Mouse (Mus musculus) ovary, postnatal 36 days (tissue): ENCODE measurements around the gene B2m.

Experiments
- DNase-seq: peaks from one replicate; pipeline ENCODE4 v3.0.0; 2022; ENCODE audit warnings: low spot score, mixed read lengths

The B2m gene

DNA sequence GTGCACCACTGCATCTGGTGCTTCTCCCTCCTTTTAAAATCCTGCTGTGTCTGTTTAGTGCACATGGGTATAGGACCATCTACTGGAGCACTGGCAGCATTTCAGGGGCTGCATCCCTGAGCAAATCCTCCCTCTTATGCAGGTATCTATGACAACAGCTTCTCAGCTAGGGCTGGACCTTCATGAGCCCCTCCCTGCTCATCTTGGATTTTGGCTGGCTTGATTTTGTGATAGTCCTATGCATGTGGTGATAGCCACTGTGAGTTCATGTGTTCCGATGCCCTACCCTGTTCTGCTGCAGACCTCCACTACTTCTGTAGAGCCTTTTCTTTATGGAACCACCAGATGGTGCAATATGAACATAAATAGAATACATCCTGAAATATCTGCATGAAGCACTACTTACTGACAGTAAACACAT is 47.0 kb downstream of the B2m start:
- DNase-seq: no peak

DNA sequence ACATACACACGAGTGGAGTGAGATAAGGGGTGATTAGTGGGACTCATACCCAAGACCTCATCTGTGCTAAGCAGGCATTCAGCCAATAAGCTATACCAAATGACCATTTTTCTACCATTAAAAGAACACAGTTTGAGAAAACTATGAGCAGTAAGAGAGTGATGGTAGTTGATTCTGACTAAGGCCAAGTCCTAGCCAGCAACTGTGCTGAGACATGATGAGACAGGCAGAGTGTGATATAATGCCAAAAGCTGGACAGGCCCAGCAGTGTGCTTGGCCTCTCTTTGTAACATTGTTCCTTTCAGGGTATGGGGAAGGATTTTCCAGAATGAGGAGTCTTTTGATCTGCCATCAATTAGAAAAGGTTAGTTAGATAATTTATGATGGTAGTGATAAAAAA is 54.0 kb downstream of the B2m start:
- DNase-seq: no peak
